Mouse (Mus musculus) G1E (cell line): ENCODE measurements around the gene Ttyh1.

Experiments
- CTCF ChIP-seq: IDR thresholded peaks from 2 replicates; pipeline ENCODE4 v1.5.1; 2012; ENCODE audit warnings: low read depth, low read length, inconsistent platforms, mixed read lengths
- POLR2AphosphoS5 ChIP-seq: IDR thresholded peaks from 2 replicates; pipeline ENCODE4 v1.6.1; 2012; ENCODE audit warnings: low read depth, low read length, inconsistent platforms; ENCODE audit not compliant: insufficient replicate concordance

DNA sequence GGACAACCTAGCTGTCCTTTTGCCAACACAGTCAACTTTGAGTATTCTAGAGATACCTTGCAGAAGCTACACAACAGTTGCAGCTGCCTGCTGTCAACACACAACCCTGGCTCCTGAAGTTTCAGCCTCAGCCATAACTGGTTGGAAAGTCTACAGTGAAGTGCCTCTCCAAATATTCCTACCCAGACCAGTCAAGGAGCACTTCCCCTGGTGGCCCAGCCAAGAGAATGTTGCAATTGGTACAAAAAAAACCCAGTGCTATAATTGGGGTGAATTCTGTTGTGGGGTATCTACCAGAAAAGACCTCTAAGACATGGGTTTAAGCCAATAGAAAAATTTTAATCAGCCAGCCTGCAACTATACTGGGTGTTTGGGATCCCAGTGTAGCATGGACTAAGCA is 33.6 kb upstream of the Ttyh1 start:
- TF ChIP-seq CTCF (no peak), POLR2AphosphoS5 (no peak)
